Mouse (Mus musculus): ENCODE data around the gene Bscl2. TPM values are rescaled to one million over a fixed set of nuclear protein-coding genes. Genes with fewer than 3 reads are reported as not detected.

The Bscl2 gene
- total and polyA plus RNA-seq, 2 experiments, result 27.7 to 131 TPM

DNA sequence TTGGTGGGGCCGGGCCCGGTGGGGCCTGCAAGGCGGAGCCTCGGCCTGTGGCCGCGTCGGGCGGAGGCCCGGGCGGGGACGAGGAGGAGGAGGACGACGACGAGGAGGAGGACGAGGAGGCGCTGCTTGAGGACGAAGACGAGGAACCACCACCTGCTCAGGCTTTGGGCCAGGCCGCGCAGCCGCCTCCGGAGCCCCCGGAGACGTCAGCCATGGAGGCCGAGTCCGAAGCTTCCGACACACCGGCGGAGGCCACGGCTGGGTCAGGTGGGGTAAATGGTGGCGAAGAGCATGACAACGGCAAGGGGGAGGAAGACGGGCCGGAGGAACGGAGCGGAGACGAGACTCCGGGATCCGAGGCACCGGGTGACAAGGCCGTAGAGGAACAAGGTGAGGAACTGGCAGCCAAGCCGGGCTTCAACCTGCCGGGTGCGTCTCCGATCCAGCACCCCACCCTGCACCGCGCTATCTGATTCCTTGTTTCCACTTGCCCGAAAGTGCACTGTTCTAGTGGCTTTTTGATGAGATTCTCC is 16.8 kb upstream of the Bscl2 start:
- TF ChIP-seq POLR2A (IDR thresholded peaks at IDR 0.05; ENCODE audit: extremely low read depth, insufficient read depth, low read length), result no peak
- no peak for TF ChIP-seq CTCF (IDR thresholded peaks at IDR 0.05; ENCODE audit: low read depth, low read length)
- Histone ChIP-seq H3K9ac (ENCODE audit: low read depth, low read length) (peak overlapping the region; percentile 93), H3K27me3 (ENCODE audit: control insufficient read depth, insufficient read depth, low read length) (no peaks in the 10 kb centered on the region), H3K4me1 (ENCODE audit: control insufficient read depth, insufficient read depth, low read length) (peaks cover 18% of the 10 kb centered on the region), H3K27ac (replicated peaks; ENCODE audit: insufficient read depth, low read depth, low read length) (peak overlapping the region; percentile 84), H3K4me3 (ENCODE audit: insufficient read depth, low read depth, low read length) (peak overlapping the region; percentile 76), H3K36me3 (ENCODE audit: control insufficient read depth, insufficient read depth, low read length) (peaks cover 28% of the 10 kb centered on the region), H3K79me2 (ENCODE audit: control insufficient read depth, insufficient read depth, low read length) (peaks cover 10% of the 10 kb centered on the region; the same call in 1 of the 2 replicates)
- DNase-seq (ENCODE audit: extremely low read depth, low read depth, low spot score), result peak; percentile 37
- under 1% methylated on average over 48 of the region's 48 CpGs for WGBS

DNA sequence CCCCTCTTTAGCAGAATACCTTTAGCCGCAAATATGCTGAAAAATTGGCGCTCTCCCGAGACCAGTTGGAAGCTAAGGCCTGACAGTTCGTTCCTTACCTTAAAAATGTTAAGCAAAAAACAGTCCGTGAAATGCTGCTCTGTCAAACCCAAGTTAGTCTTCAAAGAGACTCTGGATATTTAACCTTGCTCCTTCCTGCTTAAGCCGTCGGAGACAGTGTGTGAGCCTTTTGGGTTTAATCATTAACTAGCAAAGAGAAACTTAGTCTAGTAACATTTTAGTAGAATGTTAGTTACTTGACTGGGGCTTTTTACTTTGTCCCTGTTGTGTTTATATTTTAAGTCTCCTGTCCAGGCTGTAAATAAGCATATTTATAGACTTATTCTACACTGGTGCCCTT is 16.1 kb upstream of the Bscl2 start:
- TF ChIP-seq CTCF (IDR thresholded peaks at IDR 0.05; ENCODE audit: low read depth, low read length) (no peak), POLR2A (IDR thresholded peaks at IDR 0.05; ENCODE audit: extremely low read depth, insufficient read depth, low read length) (no peak)
- Histone ChIP-seq H3K4me3 (ENCODE audit: insufficient read depth, low read depth, low read length) (peak overlapping the region; percentile 76), H3K27ac (replicated peaks; ENCODE audit: insufficient read depth, low read depth, low read length) (peak overlapping the region; percentile 84), H3K27me3 (ENCODE audit: control insufficient read depth, insufficient read depth, low read length) (no peaks in the 10 kb centered on the region), H3K79me2 (ENCODE audit: control insufficient read depth, insufficient read depth, low read length) (peaks cover 8% of the 10 kb centered on the region; the same call in 1 of the 2 replicates), H3K9ac (ENCODE audit: low read depth, low read length) (peak overlapping the region; percentile 93), H3K4me1 (ENCODE audit: control insufficient read depth, insufficient read depth, low read length) (peaks cover 18% of the 10 kb centered on the region), H3K36me3 (ENCODE audit: control insufficient read depth, insufficient read depth, low read length) (peaks cover 34% of the 10 kb centered on the region)
- peak; percentile 82 for DNase-seq (ENCODE audit: extremely low read depth, low read depth, low spot score)
- WGBS, result under 1% methylated on average over 7 of the region's 7 CpGs

DNA sequence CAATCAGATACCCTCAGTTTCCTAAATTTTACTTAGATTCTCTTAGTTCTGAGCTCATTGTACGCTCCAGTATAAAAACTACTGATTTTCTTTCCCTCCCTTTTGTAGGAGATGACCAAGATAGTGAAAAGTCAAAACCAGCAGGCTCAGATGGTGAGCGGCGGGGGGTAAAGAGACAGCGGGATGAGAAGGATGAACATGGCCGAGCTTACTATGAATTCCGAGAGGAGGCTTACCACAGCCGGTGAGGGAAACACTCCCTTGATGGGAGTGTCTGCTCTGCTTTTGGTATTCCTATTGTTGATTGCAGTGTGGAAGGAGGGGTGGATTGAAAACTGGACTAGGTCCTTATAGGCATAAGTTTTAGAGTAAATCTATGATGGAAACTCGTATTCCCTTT is 14.6 kb upstream of the Bscl2 start:
- H3K9ac ChIP-seq (ENCODE audit: low read depth, low read length), result no peak overlapping the region

DNA sequence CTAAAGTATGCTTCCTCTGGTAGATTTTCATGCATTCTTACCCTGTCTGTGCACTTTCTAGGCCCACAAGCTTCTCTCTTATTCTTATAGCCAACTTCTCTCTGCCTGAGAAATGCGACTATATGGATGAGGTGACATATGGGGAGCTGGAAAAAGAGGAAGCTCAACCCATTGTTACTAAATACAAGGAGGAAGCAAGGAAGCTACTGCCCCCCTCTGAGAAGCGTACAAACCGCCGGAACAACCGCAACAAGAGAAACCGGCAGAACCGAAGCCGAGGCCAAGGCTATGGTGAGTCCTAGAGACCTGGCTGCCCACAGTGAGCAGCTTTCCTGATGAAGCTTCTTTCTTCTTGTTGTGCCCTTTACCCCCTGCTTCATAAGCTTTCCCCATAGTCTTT is 7.6 kb upstream of the Bscl2 start, which contains the start of gene AC129217.1:
Gene AC129217.1, plus strand, starts transcription at position 114 of the 400 bp plus-strand sequence.
- no peaks in the 10 kb centered on the region for H3K27me3 ChIP-seq (ENCODE audit: control insufficient read depth, insufficient read depth, low read length)
- no peak within 1 kb of the TSS for H3K27ac ChIP-seq (replicated peaks; ENCODE audit: insufficient read depth, low read depth, low read length)
- 90% methylated on average over 8 of the region's 8 CpGs for WGBS
- H3K36me3 ChIP-seq (ENCODE audit: control insufficient read depth, insufficient read depth, low read length), result peaks cover 88% of the 10 kb centered on the region
- H3K4me1 ChIP-seq (ENCODE audit: control insufficient read depth, insufficient read depth, low read length), result no peaks in the 10 kb centered on the region
- no peaks in the 10 kb centered on the region for H3K79me2 ChIP-seq (ENCODE audit: control insufficient read depth, insufficient read depth, low read length)
- no peak for DNase-seq (ENCODE audit: extremely low read depth, low read depth, low spot score)
- TF ChIP-seq POLR2A (IDR thresholded peaks at IDR 0.05; ENCODE audit: extremely low read depth, insufficient read depth, low read length) (no peak), CTCF (IDR thresholded peaks at IDR 0.05; ENCODE audit: low read depth, low read length) (no peak)
- H3K4me3 ChIP-seq (ENCODE audit: insufficient read depth, low read depth, low read length), result no peak within 1 kb of the TSS
- no peak within 1 kb of the TSS for H3K9ac ChIP-seq (ENCODE audit: low read depth, low read length)

More for the DNA sequence above, 14.6 kb upstream of the Bscl2 start:
- Histone ChIP-seq H3K4me1 (ENCODE audit: control insufficient read depth, insufficient read depth, low read length) (peaks cover 16% of the 10 kb centered on the region; the same call in 1 of the 2 replicates), H3K27ac (replicated peaks; ENCODE audit: insufficient read depth, low read depth, low read length) (no peak overlapping the region), H3K36me3 (ENCODE audit: control insufficient read depth, insufficient read depth, low read length) (peaks cover 48% of the 10 kb centered on the region), H3K27me3 (ENCODE audit: control insufficient read depth, insufficient read depth, low read length) (no peaks in the 10 kb centered on the region), H3K4me3 (ENCODE audit: insufficient read depth, low read depth, low read length) (no peak overlapping the region), H3K79me2 (ENCODE audit: control insufficient read depth, insufficient read depth, low read length) (peaks cover 8% of the 10 kb centered on the region; the same call in 1 of the 2 replicates)
- TF ChIP-seq CTCF (IDR thresholded peaks at IDR 0.05; ENCODE audit: low read depth, low read length), result no peak
- TF ChIP-seq POLR2A (IDR thresholded peaks at IDR 0.05; ENCODE audit: extremely low read depth, insufficient read depth, low read length), result no peak
- 74% methylated on average over 8 of the region's 8 CpGs for WGBS
- no peak for DNase-seq (ENCODE audit: extremely low read depth, low read depth, low spot score)

DNA sequence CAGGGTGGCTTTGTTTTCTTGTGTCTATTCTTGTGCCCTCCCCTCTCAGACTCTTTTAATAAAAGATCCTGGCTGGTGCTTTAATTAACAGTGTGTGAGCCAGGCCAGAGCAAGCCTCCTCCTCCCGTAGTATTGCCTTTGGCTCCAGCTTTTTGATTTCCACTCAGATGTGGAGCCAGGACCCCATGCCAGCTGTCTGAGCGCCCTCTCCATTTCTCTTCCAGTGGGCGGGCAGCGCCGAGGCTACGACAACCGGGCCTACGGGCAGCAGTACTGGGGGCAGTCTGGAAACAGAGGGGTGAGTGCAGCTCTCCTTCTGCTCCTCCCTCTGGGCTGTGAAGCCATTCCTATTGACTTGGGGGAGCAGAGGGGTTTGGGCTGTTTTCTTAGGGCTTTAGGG is 6.6 kb upstream of the Bscl2 start:
- H3K27me3 ChIP-seq (ENCODE audit: control insufficient read depth, insufficient read depth, low read length), result no peaks in the 10 kb centered on the region
- no peak overlapping the region for H3K4me3 ChIP-seq (ENCODE audit: insufficient read depth, low read depth, low read length)
- no peak for DNase-seq (ENCODE audit: extremely low read depth, low read depth, low spot score)
- TF ChIP-seq CTCF (IDR thresholded peaks at IDR 0.05; ENCODE audit: low read depth, low read length), result no peak
- H3K79me2 ChIP-seq (ENCODE audit: control insufficient read depth, insufficient read depth, low read length), result no peaks in the 10 kb centered on the region
- H3K36me3 ChIP-seq (ENCODE audit: control insufficient read depth, insufficient read depth, low read length), result peaks cover 80% of the 10 kb centered on the region
- no peaks in the 10 kb centered on the region for H3K4me1 ChIP-seq (ENCODE audit: control insufficient read depth, insufficient read depth, low read length)
- no peak overlapping the region for H3K9ac ChIP-seq (ENCODE audit: low read depth, low read length)
- H3K27ac ChIP-seq (replicated peaks; ENCODE audit: insufficient read depth, low read depth, low read length), result no peak overlapping the region
- WGBS, result 95% methylated on average over 8 of the region's 8 CpGs

DNA sequence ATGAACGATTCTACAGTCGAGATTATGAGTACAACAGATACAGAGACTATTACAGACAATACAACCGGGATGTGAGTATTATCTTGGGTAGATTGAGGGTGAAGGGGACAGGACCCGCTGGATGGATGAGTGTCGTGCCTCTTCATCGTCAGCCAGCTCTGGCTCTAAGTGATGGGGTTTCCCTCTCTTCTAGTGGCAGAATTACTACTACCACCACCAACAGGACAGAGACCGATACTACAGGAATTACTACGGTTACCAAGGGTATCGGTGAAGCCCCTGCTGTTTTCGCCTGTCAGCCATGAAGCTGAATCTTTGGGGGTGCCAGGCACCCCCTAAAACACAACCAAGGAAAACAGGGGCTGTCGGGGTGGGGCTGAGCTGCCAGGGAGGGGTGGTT is 6.0 kb upstream of the Bscl2 start:
- H3K9ac ChIP-seq (ENCODE audit: low read depth, low read length), result no peak overlapping the region
- peaks cover 74% of the 10 kb centered on the region for H3K36me3 ChIP-seq (ENCODE audit: control insufficient read depth, insufficient read depth, low read length)
- H3K79me2 ChIP-seq (ENCODE audit: control insufficient read depth, insufficient read depth, low read length), result no peaks in the 10 kb centered on the region
- DNase-seq (ENCODE audit: extremely low read depth, low read depth, low spot score), result no peak
- no peak overlapping the region for H3K4me3 ChIP-seq (ENCODE audit: insufficient read depth, low read depth, low read length)
- no peaks in the 10 kb centered on the region for H3K4me1 ChIP-seq (ENCODE audit: control insufficient read depth, insufficient read depth, low read length)
- H3K27ac ChIP-seq (replicated peaks; ENCODE audit: insufficient read depth, low read depth, low read length), result no peak overlapping the region
- 93% methylated on average over 11 of the region's 11 CpGs for WGBS
- TF ChIP-seq POLR2A (IDR thresholded peaks at IDR 0.05; ENCODE audit: extremely low read depth, insufficient read depth, low read length), result no peak
- no peak for TF ChIP-seq CTCF (IDR thresholded peaks at IDR 0.05; ENCODE audit: low read depth, low read length)
- H3K27me3 ChIP-seq (ENCODE audit: control insufficient read depth, insufficient read depth, low read length), result no peaks in the 10 kb centered on the region

Data from liver, adult 2 months (tissue).